Mouse (Mus musculus) spleen, embryonic (tissue): ENCODE data around the gene Tmed9.

Experiments used
- CTCF ChIA-PET: fragments of 350-600 bp; sonication (Branson Sonifier 250); formaldehyde crosslinking; loops from one replicate; lab custom pipeline; 2022; lab: Charles Lee

Gene Tmed9

GRCm38 (mm10) chr13:55573432-55573831, at the start of gene Tmed9:
TSS of gene Tmed9 (plus strand) at chr13:55573732.
- CTCF ChIA-PET = interaction anchor here (0.7 kb wide), 1 partner anchor 588 kb away, joined by 4 read pairs; no protein-coding TSS in a partner anchor

- CTCF ChIA-PET = interaction anchor here (0.6 kb wide), 1 partner anchor 25 kb away, joined by 4 read pairs; no protein-coding TSS in a partner anchor
Measured at GRCm38 (mm10) chr13:55523951-55524600, 49.5 kb upstream of the Tmed9 start.

- CTCF ChIA-PET = no interaction called here
Measured at GRCm38 (mm10) chr13:55525733-55526553, 47.6 kb upstream of the Tmed9 start.

DNA sequence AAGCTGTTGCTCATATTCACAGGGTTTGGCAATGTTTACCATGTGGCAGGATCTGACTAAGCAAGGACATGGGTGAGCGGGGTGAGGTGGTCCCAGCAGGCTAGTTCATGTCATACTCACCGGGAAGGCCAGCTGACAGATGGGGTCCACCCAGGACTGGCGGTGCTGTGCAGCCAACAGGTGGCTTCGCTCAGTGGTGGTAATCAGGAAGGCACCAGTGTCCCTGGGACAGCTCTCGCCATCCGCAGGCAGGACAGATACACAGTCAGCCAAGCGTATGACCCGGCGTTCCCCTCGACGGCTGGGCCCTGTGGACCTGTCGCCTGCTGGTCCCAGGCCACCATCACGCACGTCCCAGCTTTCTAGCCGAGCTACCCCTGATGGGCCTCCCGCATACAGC, 46.3 kb upstream of the Tmed9 start:
- CTCF ChIA-PET = no interaction called here

GRCm38 (mm10) chr13:55527834-55528772, 45.4 kb upstream of the Tmed9 start:
- CTCF ChIA-PET = interaction anchor here (1.0 kb wide), 1 partner anchor 62 kb away, joined by 3 read pairs; no protein-coding TSS in a partner anchor

- CTCF ChIA-PET = interaction anchor here (1.0 to 1.2 kb wide), 2 partner anchors 14 to 63 kb away, joined by 3 read pairs; no protein-coding TSS in a partner anchor
Measured at GRCm38 (mm10) chr13:55529198-55529915, 44.2 kb upstream of the Tmed9 start, which contains the start of gene Dok3. TSS of gene Dok3 (minus strand) at chr13:55529296.

DNA sequence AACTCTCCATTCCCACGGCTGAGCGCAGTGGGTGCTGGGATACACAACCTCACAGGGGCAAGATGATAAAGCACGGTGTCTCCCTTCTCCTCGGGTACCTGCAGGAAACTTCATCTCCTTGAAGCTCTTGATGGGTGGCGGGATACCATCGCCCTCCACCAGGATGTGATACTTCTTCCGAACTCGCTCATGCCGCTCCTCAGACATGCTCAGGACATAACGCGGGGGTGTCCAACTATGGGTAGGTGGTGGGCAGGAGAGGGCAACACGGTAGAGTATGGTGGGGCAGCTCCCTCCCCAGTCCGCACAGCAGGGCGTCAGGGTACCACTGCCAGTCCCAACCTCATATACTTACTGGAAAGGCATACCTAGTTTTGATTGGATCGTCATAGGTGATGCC, 38.3 kb upstream of the Tmed9 start:
- CTCF ChIA-PET = no interaction called here

DNA sequence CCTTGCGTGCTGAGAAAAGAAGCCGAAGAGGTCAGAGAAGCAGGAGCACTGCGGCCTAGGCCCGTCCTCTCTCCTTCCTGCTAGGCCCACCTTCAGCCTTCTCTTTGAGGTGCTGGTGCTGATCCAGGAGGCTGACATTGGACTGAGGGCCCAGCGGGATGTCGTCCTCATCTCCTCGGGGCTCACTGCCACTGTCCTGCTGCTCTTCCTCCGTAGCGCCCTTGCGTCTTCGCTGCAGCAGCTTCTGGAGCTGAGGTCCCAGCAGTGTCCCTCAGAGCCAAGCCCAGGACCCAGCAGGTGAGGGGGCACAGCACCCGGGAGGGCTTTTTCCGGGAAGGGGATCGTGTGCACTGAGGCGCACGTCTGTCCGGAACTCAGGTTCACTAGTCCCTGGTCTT, 37.7 kb upstream of the Tmed9 start:
- CTCF ChIA-PET = no interaction called here

DNA sequence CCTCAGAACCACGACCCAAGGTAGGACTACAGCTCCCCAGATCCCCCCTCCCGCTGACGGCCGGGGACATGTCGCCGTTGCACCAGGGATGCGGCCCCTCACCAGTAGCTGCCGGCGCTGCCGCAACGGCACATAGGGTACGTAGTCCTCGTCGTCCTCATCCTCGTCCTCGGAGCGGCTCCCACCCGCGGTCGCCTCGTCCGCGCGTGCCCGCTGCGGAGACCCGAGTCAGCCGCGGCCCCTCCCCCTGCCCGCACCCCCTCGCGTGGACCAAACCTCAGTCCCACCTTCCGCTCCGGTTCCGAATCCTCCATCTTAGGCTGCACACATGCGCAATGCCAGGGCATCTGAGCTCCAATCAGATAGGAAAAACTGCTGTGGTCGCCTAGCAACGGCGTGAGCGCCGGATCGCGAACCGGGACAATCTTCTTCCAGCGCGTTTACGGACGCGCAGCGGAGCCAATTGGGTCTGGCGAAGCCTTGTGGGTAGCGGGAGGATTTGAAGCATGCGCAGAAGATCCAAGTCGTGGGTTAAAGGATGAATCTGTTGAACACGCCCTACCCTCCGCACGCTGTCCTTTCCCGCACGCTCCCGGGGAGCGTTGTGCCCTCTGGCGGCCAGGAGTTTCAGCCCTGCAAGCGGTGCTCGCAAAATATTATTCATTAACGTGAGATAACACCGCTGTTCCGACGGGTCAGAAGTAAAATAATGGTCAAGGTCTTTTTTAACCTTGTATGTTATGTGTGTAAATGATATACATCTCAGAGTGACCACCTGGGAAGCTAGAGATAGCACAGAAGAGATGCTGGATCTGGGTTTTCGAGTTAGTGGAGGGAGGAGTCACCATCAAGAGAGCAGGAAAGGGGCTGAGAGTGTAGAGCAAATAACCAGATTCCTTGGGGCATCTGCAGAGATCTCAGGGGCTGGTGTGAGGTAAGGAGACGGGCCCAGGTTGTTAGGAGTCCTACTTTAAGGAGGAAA, 37.0 kb upstream of the Tmed9 start, which contains the start of gene Ddx41:
Gene Ddx41, minus strand, starts transcription at position 465 of the 982 bp plus-strand sequence.
- CTCF ChIA-PET = no interaction called here

- CTCF ChIA-PET = no interaction called here
Measured at GRCm38 (mm10) chr13:55540933-55541332, 32.6 kb upstream of the Tmed9 start.

DNA sequence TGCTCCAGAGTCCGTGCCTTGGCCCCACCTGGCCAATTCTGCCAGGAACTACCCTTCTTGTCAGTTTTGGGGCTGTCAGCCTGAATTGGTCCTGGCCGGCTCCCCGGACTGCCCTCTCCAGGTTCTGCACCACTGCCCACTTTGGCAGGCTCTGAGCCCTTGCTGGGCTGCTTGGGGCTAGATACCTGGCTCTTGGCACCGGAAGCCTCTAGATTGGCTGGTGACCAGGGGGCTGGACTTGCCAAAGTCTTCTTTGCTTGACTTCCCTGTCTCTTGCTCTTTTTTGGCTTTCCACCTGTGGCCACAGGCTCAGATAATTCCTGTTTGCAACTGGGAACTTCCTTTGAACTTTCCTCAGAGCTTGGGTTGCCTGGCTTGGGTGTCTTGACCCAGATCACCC, 30.6 kb upstream of the Tmed9 start:
- CTCF ChIA-PET = no interaction called here

DNA sequence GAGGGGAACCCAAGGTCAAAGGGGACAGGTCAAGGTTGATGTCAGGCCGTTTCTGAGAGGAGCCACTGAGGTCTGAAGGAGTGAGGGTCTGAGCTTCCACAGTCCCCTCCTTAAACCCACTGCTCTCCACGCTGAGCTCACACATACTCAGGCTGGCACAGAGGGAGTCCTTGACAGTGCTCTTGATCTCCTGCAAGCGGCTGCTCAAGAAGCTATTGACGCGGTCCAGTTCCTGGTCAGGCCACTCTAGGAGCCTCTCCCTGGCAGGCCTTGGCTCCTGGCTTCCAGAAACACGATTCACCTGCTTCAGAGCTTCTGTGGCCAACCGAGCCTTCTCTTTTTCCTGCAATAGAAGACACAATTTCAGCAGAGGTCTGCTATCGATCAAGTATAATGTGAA, 30.1 kb upstream of the Tmed9 start:
- CTCF ChIA-PET = no interaction called here

DNA sequence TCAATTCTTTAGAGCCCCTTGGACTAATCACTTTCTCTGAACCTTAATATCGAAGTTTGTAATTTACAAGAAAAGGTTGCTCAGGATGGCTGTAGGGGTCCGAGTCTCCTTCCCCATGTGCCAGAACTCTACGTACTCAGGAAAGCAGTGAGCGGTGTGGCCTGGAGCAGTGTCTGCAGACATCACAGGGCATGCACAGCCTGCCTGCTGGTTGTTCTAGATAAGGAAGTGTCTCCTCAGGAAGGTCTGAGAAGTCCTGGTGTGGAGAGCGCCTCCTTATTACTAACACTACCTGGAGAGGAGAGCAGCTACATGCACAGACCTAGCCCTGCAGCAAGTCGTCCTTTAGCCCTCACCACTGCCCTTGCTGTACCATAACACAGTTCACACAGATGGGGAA, 28.7 kb upstream of the Tmed9 start:
- CTCF ChIA-PET = no interaction called here

- CTCF ChIA-PET = no interaction called here
Measured at GRCm38 (mm10) chr13:55547916-55548315, 25.6 kb upstream of the Tmed9 start.

GRCm38 (mm10) chr13:55548426-55548825, 25.1 kb upstream of the Tmed9 start:
- CTCF ChIA-PET = no interaction called here

DNA sequence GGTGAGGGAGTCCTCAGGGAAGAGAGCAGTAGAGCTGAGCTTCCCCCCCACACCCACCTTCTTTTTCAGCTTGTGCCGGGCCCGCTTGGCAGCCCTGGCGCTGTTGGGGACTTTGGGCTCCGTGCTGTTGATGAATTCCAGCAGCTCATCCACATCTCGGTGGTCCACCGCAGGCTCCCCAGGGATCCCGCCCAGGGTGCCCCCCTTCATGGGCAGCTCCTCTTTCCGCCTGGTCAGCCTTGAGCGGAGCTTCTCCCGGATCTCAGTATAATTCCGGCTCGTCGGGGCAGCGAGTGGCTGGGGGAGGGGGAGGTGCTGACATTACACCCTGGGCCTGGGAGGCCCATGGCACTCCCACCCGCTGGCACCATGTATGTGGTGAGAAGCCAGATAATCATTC, 24.5 kb upstream of the Tmed9 start:
- CTCF ChIA-PET = no interaction called here

- CTCF ChIA-PET = no interaction called here
Measured at GRCm38 (mm10) chr13:55555921-55556320, 17.6 kb upstream of the Tmed9 start.

GRCm38 (mm10) chr13:55557499-55557898, 16.0 kb upstream of the Tmed9 start:
- CTCF ChIA-PET = no interaction called here

GRCm38 (mm10) chr13:55563266-55563879, 10.2 kb upstream of the Tmed9 start:
- CTCF ChIA-PET = no interaction called here
